Mouse (Mus musculus) testis, adult 2 months (tissue): Measurements from ENCODE around the gene Tssk2.

ENCODE experiments used
- CTCF ChIP-seq: fragments of 200-500 bp; IDR thresholded peaks from 2 replicates; pipeline ENCODE4 v1.5.1; 2012; ENCODE audit warnings: low read depth, mild to moderate bottlenecking, inconsistent platforms, low read length, moderate library complexity; ENCODE audit not compliant: control insufficient read depth, insufficient read depth, insufficient replicate concordance
- POLR2A ChIP-seq: fragments of 200-500 bp; IDR thresholded peaks from 2 replicates; pipeline ENCODE4 v1.6.1; 2012; ENCODE audit warnings: low read depth, mild to moderate bottlenecking, inconsistent platforms, low read length, moderate library complexity; ENCODE audit not compliant: control insufficient read depth

DNA sequence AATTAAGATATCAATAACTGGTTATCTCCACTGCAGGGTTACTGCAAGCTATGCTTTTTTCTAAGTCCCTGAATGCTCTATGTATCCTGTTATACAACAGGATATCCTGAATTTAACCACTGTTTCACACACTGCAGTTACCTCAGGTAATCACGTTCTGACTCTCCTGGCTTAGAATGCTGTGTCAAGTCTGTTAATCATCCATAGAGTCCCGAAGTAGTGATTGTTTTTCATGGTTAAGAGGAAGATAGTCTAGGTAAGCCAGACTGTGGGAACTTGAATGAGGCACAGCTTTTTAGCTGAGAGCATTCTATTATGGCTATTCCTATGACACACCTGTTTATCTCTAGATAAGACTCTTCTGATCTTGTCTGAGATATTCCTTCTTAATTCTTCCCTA is 33.1 kb upstream of the Tssk2 start:
- TF ChIP-seq CTCF (no peak), POLR2A (no peak)
